Mouse (Mus musculus) kidney, embryonic 16.5 days (tissue): ENCODE data around the gene Mthfd2. TPM values are rescaled to one million over a fixed set of nuclear protein-coding genes. Genes with fewer than 3 reads are reported as not detected.

Experiments
- ATAC-seq: fragments of 200-750 bp; cut with Nextera tagmentation; 2 replicates; pipeline ENCODE4 v1.8.0; 2017; ENCODE audit warnings: moderate TSS enrichment; ENCODE audit not compliant: low FRiP score, low TSS enrichment
- H3K27ac ChIP-seq: fragments of 300-500 bp; sonication (generic); 2 replicates; pipeline ENCODE4 v1.5.1; 2014; ENCODE audit warnings: low read length
- H3K27me3 ChIP-seq: fragments of 300-500 bp; sonication (generic); 2 replicates; pipeline ENCODE4 v1.6.1; 2014; ENCODE audit warnings: low read length, control low read depth, mixed read lengths; ENCODE audit not compliant: insufficient read depth
- H3K36me3 ChIP-seq: fragments of 300-500 bp; sonication (generic); 2 replicates; pipeline ENCODE4 v1.6.1; 2014; ENCODE audit warnings: low read length, control low read depth, mixed read lengths; ENCODE audit not compliant: insufficient read depth
- H3K4me1 ChIP-seq: fragments of 300-500 bp; sonication (generic); 2 replicates; pipeline ENCODE4 v1.6.1; 2014; ENCODE audit warnings: low read length, control low read depth, mixed read lengths; ENCODE audit not compliant: insufficient read depth
- H3K4me2 ChIP-seq: fragments of 300-500 bp; sonication (generic); replicated peaks from 2 replicates; pipeline ENCODE4 v1.6.1; 2014; ENCODE audit warnings: low read depth, low read length
- H3K4me3 ChIP-seq: fragments of 300-500 bp; sonication (generic); 2 replicates; pipeline ENCODE4 v1.5.1; 2014; ENCODE audit warnings: mild to moderate bottlenecking, low read length
- H3K9ac ChIP-seq: fragments of 300-500 bp; sonication (generic); replicated peaks from 2 replicates; pipeline ENCODE4 v1.6.1; 2014; ENCODE audit warnings: low read length
- H3K9me3 ChIP-seq: fragments of 300-500 bp; sonication (generic); 2 replicates; pipeline ENCODE4 v1.6.1; 2016; ENCODE audit warnings: low read length, control low read depth
- WGBS: fragments of 180-500 bp; shearing (Covaris S2); extraction: QIAGEN DNeasy Blood & Tissue Kit; methylation state at CpG from one replicate; pipeline ENCODE4 v1.1.7; 2014; 5-methylcytosine and 5-hydroxymethylcytosine counted together
- polyA plus RNA-seq: library from polyadenylated mRNA; unstranded; fragments of >200 nt; fragmentation: Nextera tagmentation; extraction: Ambion mirVana; gene quantifications from 2 replicates; pipeline ENCODE4 v1.2.1, GENCODE M21; 2015

Gene Mthfd2
- polyA plus RNA-seq = 38.5 and 40.5 TPM in 2 replicates

DNA sequence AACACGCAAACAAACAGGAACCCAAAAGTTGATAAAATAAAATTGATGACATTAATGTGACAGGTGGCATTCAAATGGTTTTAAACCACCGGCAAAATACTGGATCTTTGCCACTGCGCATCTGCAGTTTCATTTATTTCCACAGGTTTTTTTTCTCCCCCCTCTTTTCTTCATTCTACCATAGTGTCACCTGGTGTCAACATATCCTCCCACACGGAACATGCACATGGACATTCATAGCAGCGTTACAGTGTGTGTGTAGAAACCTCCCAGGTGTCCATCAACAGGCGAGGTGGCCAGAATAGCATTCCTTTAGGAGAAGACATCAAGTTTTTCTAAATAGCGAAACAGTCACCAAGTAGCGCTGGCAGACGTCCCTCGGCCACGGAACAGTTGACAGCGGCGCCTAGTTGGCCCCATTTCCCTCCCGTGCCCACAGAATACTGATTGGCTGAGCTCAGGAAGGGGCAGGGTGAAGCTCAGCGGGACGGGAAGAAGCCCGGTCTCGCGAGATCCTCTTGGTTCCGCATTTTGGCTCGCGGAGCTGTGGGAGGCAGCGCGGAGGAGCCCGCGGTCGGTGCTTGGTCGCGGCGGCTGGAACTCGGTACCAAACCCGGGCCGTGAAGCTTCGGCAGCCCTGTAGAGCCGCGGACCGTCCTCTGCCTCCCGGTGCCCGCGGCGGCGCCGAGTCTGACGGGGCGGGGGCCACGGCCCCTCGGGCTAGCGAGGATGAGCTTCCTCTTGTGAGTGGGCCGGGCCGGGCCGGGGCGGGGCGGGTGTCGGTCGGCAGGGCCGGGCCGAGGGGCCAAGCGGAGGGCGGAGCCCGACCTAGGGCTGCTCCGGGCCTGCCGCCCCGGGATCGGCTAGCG, at the start of gene Mthfd2, which contains the start of gene Mob1a:
Gene Mthfd2 (minus strand): TSS at position 384 of the 869 bp plus-strand sequence.
Gene Mob1a (plus strand): TSS at position 492 of the 869 bp plus-strand sequence.
- Histone ChIP-seq H3K27ac (peak within 1 kb of the TSS; percentile 93), H3K27me3 (no peaks in the 10 kb centered on the region), H3K9ac (peak within 1 kb of the TSS; percentile 90), H3K4me1 (peaks cover 11% of the 10 kb centered on the region), H3K9me3 (no peaks in the 10 kb centered on the region), H3K4me3 (peak within 1 kb of the TSS; percentile 78), H3K4me2 (peak within 1 kb of the TSS; percentile 60), H3K36me3 (peaks cover 9% of the 10 kb centered on the region; the same call in 1 of the 2 replicates)
- 1% methylated on average over 50 of the region's 65 CpGs for WGBS
- ATAC-seq = peak; percentile 99

DNA sequence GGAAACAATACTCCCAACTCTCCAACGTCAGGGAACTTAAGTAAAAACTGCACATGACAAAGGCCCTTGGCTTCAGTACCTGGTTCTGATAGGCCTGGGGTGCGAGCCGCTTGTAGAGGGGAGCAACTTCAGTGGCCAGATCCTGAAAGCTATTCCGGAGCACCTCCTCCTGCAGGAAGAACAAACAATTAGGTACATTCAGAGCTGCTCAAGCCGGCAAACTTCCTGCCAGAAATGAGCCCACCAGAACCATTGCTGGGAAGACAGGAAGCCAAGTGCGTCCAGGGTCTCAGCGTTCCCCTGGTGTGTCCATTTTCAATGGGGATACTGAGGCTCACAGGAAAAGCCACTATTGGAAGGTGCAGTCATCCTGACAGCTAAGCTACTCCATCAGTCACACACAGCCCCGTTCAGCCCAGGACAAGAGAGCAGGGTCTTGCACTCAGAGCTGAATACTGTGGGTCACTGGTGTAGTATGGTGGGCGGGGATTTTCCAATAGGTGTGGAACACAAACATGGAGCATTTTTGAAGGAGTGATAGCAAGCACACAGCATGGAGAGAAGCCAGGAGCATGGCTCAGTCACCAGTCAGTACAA, 48.1 kb upstream of the Mthfd2 start:
- no peak for ATAC-seq
- H3K4me2 ChIP-seq = no peak overlapping the region
- no peak overlapping the region for H3K9ac ChIP-seq
- no peak overlapping the region for H3K4me3 ChIP-seq
- WGBS = 79% methylated on average over 9 of the region's 9 CpGs
- H3K4me1 ChIP-seq = no peaks in the 10 kb centered on the region
- no peaks in the 10 kb centered on the region for H3K27me3 ChIP-seq
- peaks cover 96% of the 10 kb centered on the region for H3K36me3 ChIP-seq
- no peaks in the 10 kb centered on the region for H3K9me3 ChIP-seq
- H3K27ac ChIP-seq = no peak overlapping the region

DNA sequence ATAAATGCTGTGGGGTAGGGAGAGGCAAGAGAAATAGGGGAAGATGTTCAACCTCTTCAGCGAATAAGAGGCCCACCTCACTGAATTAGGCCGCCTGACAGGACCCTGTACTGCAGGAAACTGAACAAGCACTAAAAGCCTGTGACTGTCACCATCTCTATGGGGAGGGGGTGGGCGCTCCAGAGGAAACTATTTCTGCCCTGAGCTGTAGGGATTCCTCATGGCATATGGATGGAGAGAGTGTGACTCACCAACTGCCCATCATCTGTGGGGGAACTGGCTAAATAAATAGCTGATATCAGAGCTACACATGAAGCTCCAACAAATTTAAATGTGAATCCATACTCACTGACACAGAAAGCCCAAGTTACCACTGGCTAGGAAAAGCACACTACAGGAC, 45.6 kb upstream of the Mthfd2 start:
- H3K4me2 ChIP-seq = no peak overlapping the region
- no peaks in the 10 kb centered on the region for H3K4me1 ChIP-seq
- H3K9me3 ChIP-seq = no peaks in the 10 kb centered on the region
- no peak for ATAC-seq
- H3K27ac ChIP-seq = no peak overlapping the region
- H3K9ac ChIP-seq = no peak overlapping the region
- H3K4me3 ChIP-seq = no peak overlapping the region
- 94% methylated on average over 3 of the region's 3 CpGs for WGBS
- H3K27me3 ChIP-seq = no peaks in the 10 kb centered on the region
- peaks cover 95% of the 10 kb centered on the region for H3K36me3 ChIP-seq

DNA sequence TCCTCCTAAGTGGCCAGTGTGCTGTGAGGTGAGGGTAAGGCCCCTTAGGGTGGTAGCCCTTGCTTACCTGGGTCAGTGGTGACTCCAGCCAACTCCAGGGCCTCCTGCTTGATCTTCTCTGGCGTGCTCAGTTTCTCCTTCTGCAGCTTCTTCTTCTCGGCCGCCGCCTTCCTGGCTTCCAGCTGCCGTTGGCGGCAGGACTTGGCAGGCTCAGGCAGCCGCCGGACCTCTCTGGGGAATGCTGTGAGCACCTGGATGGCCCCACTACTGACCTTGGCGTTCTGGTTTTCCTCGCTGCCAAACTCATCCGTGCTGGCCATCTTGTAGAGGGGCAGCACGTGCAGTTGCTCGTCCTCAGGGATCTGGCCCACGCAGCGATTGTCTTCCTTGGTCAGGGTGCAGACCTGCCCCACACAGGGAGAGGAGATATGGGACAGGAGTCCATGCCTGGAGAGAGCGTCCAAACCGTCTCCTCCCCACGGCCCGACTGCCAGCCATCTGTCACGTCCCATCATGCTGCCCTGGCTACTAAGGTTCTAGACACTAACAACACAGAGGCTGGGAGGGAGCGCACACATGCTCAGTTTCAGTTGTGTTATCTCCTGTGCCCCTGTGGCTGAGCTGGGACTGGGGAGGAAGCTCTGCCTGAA, 44.7 kb upstream of the Mthfd2 start:
- Histone ChIP-seq H3K27ac (no peak overlapping the region), H3K27me3 (no peaks in the 10 kb centered on the region), H3K4me2 (no peak overlapping the region), H3K4me1 (no peaks in the 10 kb centered on the region), H3K9me3 (no peaks in the 10 kb centered on the region), H3K4me3 (no peak overlapping the region), H3K9ac (no peak overlapping the region), H3K36me3 (peaks cover 88% of the 10 kb centered on the region)
- no peak for ATAC-seq
- WGBS = 91% methylated on average over 21 of the region's 21 CpGs

- WGBS = 88% methylated on average over 12 of the region's 12 CpGs
- H3K36me3 ChIP-seq = peaks cover 47% of the 10 kb centered on the region
- ATAC-seq = no peak
- no peak overlapping the region for H3K9ac ChIP-seq
- H3K4me2 ChIP-seq = no peak overlapping the region
- no peaks in the 10 kb centered on the region for H3K4me1 ChIP-seq
- no peak overlapping the region for H3K4me3 ChIP-seq
- H3K9me3 ChIP-seq = no peaks in the 10 kb centered on the region
- no peak overlapping the region for H3K27ac ChIP-seq
- no peaks in the 10 kb centered on the region for H3K27me3 ChIP-seq
Measured at GRCm38 (mm10) chr6:83363075-83363474, 37.4 kb upstream of the Mthfd2 start.

- Histone ChIP-seq H3K27me3 (no peaks in the 10 kb centered on the region), H3K27ac (no peak overlapping the region), H3K9me3 (no peaks in the 10 kb centered on the region), H3K4me2 (no peak overlapping the region), H3K36me3 (peaks cover 41% of the 10 kb centered on the region), H3K4me1 (no peaks in the 10 kb centered on the region), H3K4me3 (no peak overlapping the region), H3K9ac (no peak overlapping the region)
- 89% methylated on average over 11 of the region's 11 CpGs for WGBS
- ATAC-seq = no peak
Measured at GRCm38 (mm10) chr6:83361523-83362248, 36.0 kb upstream of the Mthfd2 start.

DNA sequence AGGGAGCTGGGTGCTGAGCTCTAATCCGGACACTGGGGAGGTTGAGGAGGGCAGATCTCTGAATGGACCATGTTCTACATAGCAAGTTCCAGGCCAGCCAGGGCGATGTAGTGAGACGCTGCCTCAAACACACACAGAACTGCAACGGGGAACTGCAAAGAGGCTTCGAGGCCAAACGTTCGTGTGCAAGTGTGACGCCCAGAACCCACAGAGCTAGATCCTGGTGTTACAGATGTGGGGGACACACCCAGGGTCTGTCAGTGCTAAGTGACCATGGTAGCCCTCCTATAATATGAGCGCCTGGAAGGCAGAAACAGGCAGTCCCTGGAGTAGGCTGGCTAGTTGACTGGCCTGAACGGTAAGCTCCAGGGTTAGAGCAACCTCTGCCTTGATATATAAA, 31.7 kb upstream of the Mthfd2 start:
- Histone ChIP-seq H3K4me1 (no peaks in the 10 kb centered on the region), H3K9me3 (no peaks in the 10 kb centered on the region), H3K27ac (no peak overlapping the region), H3K27me3 (no peaks in the 10 kb centered on the region), H3K9ac (no peak overlapping the region), H3K4me3 (no peak overlapping the region), H3K36me3 (peaks cover 45% of the 10 kb centered on the region), H3K4me2 (no peak overlapping the region)
- no peak for ATAC-seq
- WGBS = 90% methylated on average over 10 of the region's 10 CpGs

- no peak overlapping the region for H3K27ac ChIP-seq
- H3K4me1 ChIP-seq = no peaks in the 10 kb centered on the region
- no peak overlapping the region for H3K4me2 ChIP-seq
- ATAC-seq = peak; percentile 49; the same call in 1 of the 2 replicates
- H3K4me3 ChIP-seq = no peak overlapping the region
- WGBS = 24% methylated on average over 7 of the region's 7 CpGs
- no peak overlapping the region for H3K9ac ChIP-seq
- H3K36me3 ChIP-seq = peaks cover 41% of the 10 kb centered on the region
- H3K9me3 ChIP-seq = no peaks in the 10 kb centered on the region
- H3K27me3 ChIP-seq = no peaks in the 10 kb centered on the region
Measured at GRCm38 (mm10) chr6:83356569-83357138, 30.9 kb upstream of the Mthfd2 start.
